Mouse (Mus musculus): Measurements from ENCODE around the gene Cyp2a22. TPM values are rescaled to one million over a fixed set of nuclear protein-coding genes. Genes with fewer than 3 reads are reported as not detected.
"Not testable (repeated sequence)": the region's sequence is repeated elsewhere in the genome, so short reads cannot be mapped to it uniquely, and the experiment has no call there.

Gene Cyp2a22
- polyA plus RNA-seq, 1 experiment from 2014 or later, result 0.02 TPM

- TF ChIP-seq CTCF (IDR thresholded peaks at IDR 0.05; ENCODE audit: low read depth), result peak; percentile 42
- DNase-seq (ENCODE audit: low spot score); H3K4me2 ChIP-seq (replicated peaks; ENCODE audit: low read depth); H3K4me3 ChIP-seq (ENCODE audit: low read depth, low read length); H3K9ac ChIP-seq (ENCODE audit: low read length); H3K4me1 ChIP-seq (replicated peaks; ENCODE audit: control insufficient read depth, insufficient read depth); ATAC-seq (ENCODE audit: low FRiP score, low TSS enrichment); H3K27ac ChIP-seq (replicated peaks); H3K36me3 ChIP-seq (ENCODE audit: control insufficient read depth, insufficient read depth, low read length); H3K9me3 ChIP-seq (ENCODE audit: control insufficient read depth, low read length); H3K27me3 ChIP-seq (ENCODE audit: control insufficient read depth, insufficient read depth, low read length): not testable (repeated sequence)
- WGBS, result 34% methylated on average over 2 of the region's 2 CpGs
These were observed 2.2 kb upstream of the Cyp2a22 start for GRCm38 (mm10) chr7:26941320-26941925.

DNA sequence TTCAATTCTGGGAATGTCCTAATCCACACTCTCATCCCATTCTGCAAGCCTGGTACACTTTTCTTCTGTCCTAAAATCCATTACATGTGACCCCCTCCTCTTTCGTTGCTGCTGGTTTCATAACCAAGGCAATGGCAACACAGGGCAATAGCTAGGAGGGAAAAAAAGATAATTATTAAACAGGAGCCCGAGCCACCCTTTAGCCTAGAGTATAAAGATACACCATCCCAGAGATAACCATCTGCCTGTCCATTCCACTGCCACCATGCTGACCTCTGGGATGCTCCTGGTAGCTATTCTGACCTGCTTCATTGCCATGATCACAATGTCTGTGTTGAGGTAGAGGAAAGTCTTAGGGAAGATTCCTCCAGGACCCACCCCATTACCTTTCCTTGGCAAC is 22.1 kb downstream of the Cyp2a22 start:
- H3K27me3 ChIP-seq (ENCODE audit: control insufficient read depth, insufficient read depth, low read length); H3K9ac ChIP-seq (ENCODE audit: low read length); H3K4me3 ChIP-seq (ENCODE audit: low read depth, low read length); H3K4me1 ChIP-seq (replicated peaks; ENCODE audit: control insufficient read depth, insufficient read depth); H3K27ac ChIP-seq (replicated peaks); H3K36me3 ChIP-seq (ENCODE audit: control insufficient read depth, insufficient read depth, low read length); ATAC-seq (ENCODE audit: low FRiP score, low TSS enrichment); H3K9me3 ChIP-seq (ENCODE audit: control insufficient read depth, low read length); DNase-seq (ENCODE audit: low spot score); H3K4me2 ChIP-seq (replicated peaks; ENCODE audit: low read depth): not testable (repeated sequence)
- WGBS, result 82% methylated on average over 2 of the region's 2 CpGs

Other genes with a start within 250 kb of the Cyp2a22 start
- 0.08 and 0.21 TPM in 2 replicates for gene Cyp2b19, start 182.2 kb downstream of the Cyp2a22 start, polyA plus RNA-seq (2015; fragmentation: Nextera tagmentation; extraction: Ambion mirVana)
- not detected in 2 replicates for gene Cyp2g1, start 130.5 kb downstream of the Cyp2a22 start, polyA plus RNA-seq (2015; fragmentation: Nextera tagmentation; extraction: Ambion mirVana)
- 7.4 and 15.1 TPM in 2 replicates for gene Cyp2a5, start 104.1 kb downstream of the Cyp2a22 start, polyA plus RNA-seq (2015; fragmentation: Nextera tagmentation; extraction: Ambion mirVana)
- 0.05 and 0.08 TPM in 2 replicates for gene Cyp2a12, start 89.7 kb upstream of the Cyp2a22 start, polyA plus RNA-seq (2015; fragmentation: Nextera tagmentation; extraction: Ambion mirVana)
- gene Cyp2f2, start 180.5 kb upstream of the Cyp2a22 start, polyA plus RNA-seq (2015; fragmentation: Nextera tagmentation; extraction: Ambion mirVana), result 108 and 155 TPM in 2 replicates
- gene Cyp2t4, start 214.3 kb upstream of the Cyp2a22 start, polyA plus RNA-seq (2015; fragmentation: Nextera tagmentation; extraction: Ambion mirVana), result 0.11 TPM in 1 of 2 replicates, not detected in the other
- gene Egln2, start 227.4 kb upstream of the Cyp2a22 start, polyA plus RNA-seq (2015; fragmentation: Nextera tagmentation; extraction: Ambion mirVana), result 51.0 and 53.4 TPM in 2 replicates
- gene Rab4b, start 239.5 kb upstream of the Cyp2a22 start, polyA plus RNA-seq (2015; fragmentation: Nextera tagmentation; extraction: Ambion mirVana), result 70.7 and 72.2 TPM in 2 replicates
- not detected in 2 replicates for gene Gm21983, start 241.7 kb upstream of the Cyp2a22 start, polyA plus RNA-seq (2015; fragmentation: Nextera tagmentation; extraction: Ambion mirVana)
- 7.3 and 8.7 TPM in 2 replicates for gene Mia, start 241.8 kb upstream of the Cyp2a22 start, polyA plus RNA-seq (2015; fragmentation: Nextera tagmentation; extraction: Ambion mirVana)

All from stomach, postnatal 0 days (tissue).